Mouse (Mus musculus) left cerebral cortex, postnatal 36 days (tissue): ENCODE results near the gene Mob3c. TPM values are rescaled to one million over a fixed set of nuclear protein-coding genes. Genes with fewer than 3 reads are reported as not detected.

Experiments
- DNase-seq, 2 experiments: peaks; one replicate each; pipeline ENCODE4 v3.0.0; 2021 to 2022; ENCODE audit warnings: low spot score in 2 of 2, mixed read lengths in 1 of 2
- intact Hi-C: fragments of 180-260 bp; cut with DNase I; formaldehyde crosslinking; loops from one replicate; pipeline ENCODE4 v1.15.1; 2025
- total RNA-seq, 2 experiments: library from RNA; stranded (reverse); gene quantifications; 2 replicates each; pipeline ENCODE4 v1.2.3; 2021

Gene Mob3c
- total RNA-seq, 2 experiments from 2014 or later: 3.6 to 4.6 TPM

- no peak for DNase-seq
- intact Hi-C loops: no loop called here
These were observed 2.6 kb downstream of the Mob3c start for GRCm38 (mm10) chr4:115830491-115830890.

GRCm38 (mm10) chr4:115831221-115831620 is 3.3 kb downstream of the Mob3c start:
- intact Hi-C loops: no loop called here
- no peak for DNase-seq

- intact Hi-C loops: no loop called here
- DNase-seq: peak in 1 of 2 experiments; percentile 20
These were observed 4.1 kb downstream of the Mob3c start for GRCm38 (mm10) chr4:115832040-115832439.

GRCm38 (mm10) chr4:115835576-115835975 is 7.7 kb downstream of the Mob3c start:
- intact Hi-C loops: no loop called here
- no peak for DNase-seq

GRCm38 (mm10) chr4:115838196-115838595 is 10.3 kb downstream of the Mob3c start:
- no peak for DNase-seq
- intact Hi-C loops: no loop called here

GRCm38 (mm10) chr4:115838696-115839641 is 11.1 kb downstream of the Mob3c start, which contains the start of gene Mknk1:
Gene Mknk1 (plus strand): TSS chr4:115839198.
- intact Hi-C loops: no loop called here
- peak; percentile 88 to 89 for DNase-seq

GRCm38 (mm10) chr4:115839956-115840355 is 12.1 kb downstream of the Mob3c start:
- intact Hi-C loops: no loop called here
- DNase-seq: no peak

- intact Hi-C loops: no loop called here
- DNase-seq: no peak
These were observed 12.9 kb downstream of the Mob3c start for GRCm38 (mm10) chr4:115840842-115841241.

- no peak for DNase-seq
- intact Hi-C loops: no loop called here
These were observed 18.8 kb downstream of the Mob3c start for GRCm38 (mm10) chr4:115846656-115847055.

GRCm38 (mm10) chr4:115847377-115847776 is 19.5 kb downstream of the Mob3c start:
- no peak for DNase-seq
- intact Hi-C loops: no loop called here

GRCm38 (mm10) chr4:115848083-115848482 is 20.2 kb downstream of the Mob3c start:
- no peak for DNase-seq
- intact Hi-C loops: no loop called here

GRCm38 (mm10) chr4:115848990-115849677 is 21.2 kb downstream of the Mob3c start:
- intact Hi-C loops: no loop called here
- DNase-seq: no peak

- DNase-seq: no peak
- intact Hi-C loops: no loop called here
These were observed 22.2 kb downstream of the Mob3c start for GRCm38 (mm10) chr4:115850111-115850510.

GRCm38 (mm10) chr4:115850631-115851030 is 22.7 kb downstream of the Mob3c start:
- no peak for DNase-seq

GRCm38 (mm10) chr4:115851569-115851968 is 23.7 kb downstream of the Mob3c start:
- intact Hi-C loops: no loop called here
- DNase-seq: no peak

More at GRCm38 (mm10) chr4:115850631-115851030, 22.7 kb downstream of the Mob3c start:
- intact Hi-C loops: no loop called here

- intact Hi-C loops: no loop called here
- no peak for DNase-seq
These were observed 27.2 kb downstream of the Mob3c start for GRCm38 (mm10) chr4:115855100-115855499.

GRCm38 (mm10) chr4:115855609-115856008 is 27.7 kb downstream of the Mob3c start:
- intact Hi-C loops: no loop called here
- DNase-seq: peak in 1 of 2 experiments; percentile 19

- no peak for DNase-seq
- intact Hi-C loops: no loop called here
These were observed 28.4 kb downstream of the Mob3c start for GRCm38 (mm10) chr4:115856282-115856681.

- no peak for DNase-seq
- intact Hi-C loops: no loop called here
These were observed 29.5 kb downstream of the Mob3c start for GRCm38 (mm10) chr4:115857293-115857883.

GRCm38 (mm10) chr4:115863352-115863751 is 35.5 kb downstream of the Mob3c start:
- intact Hi-C loops: no loop called here
- DNase-seq: no peak
